Mouse (Mus musculus) C3H10T1/2 (cell line): ENCODE data around the gene Ddit4l. TPM values are rescaled to one million over a fixed set of nuclear protein-coding genes. Genes with fewer than 3 reads are reported as not detected.

Source experiments
- polyA plus RNA-seq, 2 experiments: library from polyadenylated mRNA; unstranded; fragments of >200 nt; fragmentation: generic; extraction: Trizol; gene quantifications; one replicate each; pipeline ENCODE4 v1.2.1; 2012; ENCODE audit warnings: missing spikeins in 2 of 2

Ddit4l gene
- polyA plus RNA-seq, result under 1 TPM; 0.08 to 0.30 TPM

DNA sequence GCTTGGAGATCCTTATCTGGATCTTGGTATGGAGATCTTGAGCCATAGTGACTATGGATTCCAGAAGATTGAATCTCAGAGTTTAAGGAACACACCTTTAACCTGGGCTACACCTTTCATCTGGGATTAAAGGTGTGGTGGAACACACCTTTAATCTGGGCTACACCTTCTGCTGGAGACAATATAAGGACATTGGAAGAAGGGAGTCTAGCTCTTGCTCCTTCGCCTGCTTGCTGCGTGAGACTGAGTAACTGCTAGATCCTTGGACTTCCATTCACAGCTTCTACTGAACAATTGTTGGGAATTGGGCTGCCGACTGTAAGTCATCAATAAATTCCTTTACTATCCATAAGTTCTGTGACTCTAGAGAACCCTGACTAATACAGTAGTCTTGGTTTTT lies at the start of gene Ddit4l:
Gene Ddit4l (plus strand): TSS at position 301 of the 400 bp plus-strand sequence.

DNA sequence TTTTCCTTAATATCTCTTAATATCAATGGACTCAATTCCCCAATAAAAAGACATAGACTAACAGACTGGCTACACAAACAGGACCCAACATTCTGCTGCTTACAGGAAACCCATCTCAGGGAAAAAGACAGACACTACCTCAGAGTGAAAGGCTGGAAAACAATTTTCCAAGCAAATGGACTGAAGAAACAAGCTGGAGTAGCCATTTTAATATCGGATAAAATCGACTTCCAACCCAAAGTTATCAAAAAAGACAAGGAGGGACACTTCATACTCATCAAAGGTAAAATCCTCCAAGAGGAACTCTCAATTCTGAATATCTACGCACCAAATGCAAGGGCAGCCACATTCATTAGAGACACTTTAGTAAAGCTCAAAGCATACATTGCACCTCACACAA lies 49.8 kb downstream of the Ddit4l start, which contains the start of gene Gm21962:
Gene Gm21962 (plus strand): TSS at position 301 of the 400 bp plus-strand sequence.

Other genes starting within 250 kb of the Ddit4l start
- gene Gm21962, start 49.9 kb downstream of the Ddit4l start, polyA plus RNA-seq, result not detected
- gene H2afz, start 242.9 kb downstream of the Ddit4l start, polyA plus RNA-seq, result 1,000 to 10,000 TPM in 1 of 2 experiments, 100 to 1,000 TPM in 1; 487 to 1,203 TPM
- gene Dnajb14, start 246.1 kb downstream of the Ddit4l start, polyA plus RNA-seq, result 1 to 10 TPM; 1.3 to 2.2 TPM